Mouse (Mus musculus): Measurements from ENCODE around the gene Mmp9. TPM values are rescaled to one million over a fixed set of nuclear protein-coding genes. Genes with fewer than 3 reads are reported as not detected.

Gene Mmp9
- 1 to 10 TPM; 1.4 to 2.1 TPM for total RNA-seq (2021)
- 1.6 and 3.4 TPM in 2 replicates for polyA plus RNA-seq (2012; rRNA removed)
- long read RNA-seq, partial matches to known transcripts, result 0 of 4 reads
- long read RNA-seq, other reads (novel, unspliced or antisense), result 0 of 4 reads

- no peak for DNase-seq
These were observed at the start of gene Mmp9 for GRCm38 (mm10) chr2:164940140-164940830. TSS of gene Mmp9 (plus strand) at chr2:164940780.

GRCm38 (mm10) chr2:164891056-164891834 lies 49.3 kb upstream of the Mmp9 start:
- DNase-seq, result no peak

DNA sequence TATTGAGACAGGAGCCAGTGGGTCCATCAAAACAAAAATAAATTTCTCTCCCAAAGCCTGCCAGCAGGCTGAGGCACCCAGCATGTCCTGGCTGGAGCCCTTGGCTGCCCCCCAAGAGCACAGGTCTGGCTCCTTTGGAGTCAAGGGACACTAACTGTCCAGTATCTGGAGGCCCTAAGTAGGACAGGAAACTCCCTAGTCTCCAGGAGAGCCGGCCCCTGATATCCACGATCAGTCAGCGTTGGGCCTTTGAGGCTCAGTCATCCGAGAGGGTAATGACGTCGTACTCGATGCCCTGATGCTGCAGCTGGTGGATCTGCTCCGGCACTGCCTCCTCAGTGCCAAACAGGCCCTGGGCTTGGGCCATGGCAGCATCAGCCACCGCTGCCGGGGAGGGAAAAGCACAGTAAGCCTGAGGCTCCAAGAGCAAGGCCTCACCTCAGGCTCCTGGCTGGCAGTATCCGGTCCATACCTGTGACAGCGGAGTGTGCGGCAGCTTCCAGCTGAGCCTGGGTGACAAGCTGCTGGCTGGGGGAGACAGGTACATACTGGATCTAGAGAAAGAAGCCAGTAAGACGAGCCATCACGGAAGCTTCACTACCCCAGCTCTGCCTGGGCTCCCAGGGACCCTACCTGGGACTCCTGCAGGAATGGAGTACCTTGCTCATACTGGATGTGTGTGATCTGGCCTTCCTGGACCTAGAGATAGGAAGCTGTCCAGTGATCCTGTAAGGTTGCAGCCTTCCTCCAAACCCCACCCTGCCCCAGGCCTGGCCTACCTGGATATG lies 48.5 kb upstream of the Mmp9 start:
- no peak for DNase-seq

DNA sequence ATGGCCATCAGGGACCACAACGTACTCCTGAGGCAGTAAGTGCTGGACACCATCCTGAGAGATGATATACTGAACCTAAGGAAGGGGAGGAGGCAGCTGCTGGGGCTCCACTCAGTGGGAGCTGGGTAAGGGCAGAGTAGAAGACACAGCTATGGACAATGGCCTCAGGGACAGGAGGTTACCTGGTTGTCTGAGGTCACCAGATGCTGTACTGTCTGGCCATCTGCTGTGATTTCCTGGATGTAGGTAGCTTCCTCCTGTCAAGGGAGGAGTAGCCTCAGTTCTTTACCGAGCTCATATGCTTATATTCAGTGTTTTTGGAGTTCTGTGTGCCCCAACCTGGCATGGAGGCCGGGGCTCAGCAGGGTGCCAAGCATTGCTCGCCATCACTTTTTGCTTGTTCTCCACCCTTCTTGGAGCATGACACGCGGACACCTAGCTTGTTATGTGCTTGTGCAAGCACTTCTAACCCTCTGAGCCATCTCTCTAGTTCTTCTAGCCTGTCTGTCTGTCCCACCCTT lies 47.8 kb upstream of the Mmp9 start:
- no peak for DNase-seq

DNA sequence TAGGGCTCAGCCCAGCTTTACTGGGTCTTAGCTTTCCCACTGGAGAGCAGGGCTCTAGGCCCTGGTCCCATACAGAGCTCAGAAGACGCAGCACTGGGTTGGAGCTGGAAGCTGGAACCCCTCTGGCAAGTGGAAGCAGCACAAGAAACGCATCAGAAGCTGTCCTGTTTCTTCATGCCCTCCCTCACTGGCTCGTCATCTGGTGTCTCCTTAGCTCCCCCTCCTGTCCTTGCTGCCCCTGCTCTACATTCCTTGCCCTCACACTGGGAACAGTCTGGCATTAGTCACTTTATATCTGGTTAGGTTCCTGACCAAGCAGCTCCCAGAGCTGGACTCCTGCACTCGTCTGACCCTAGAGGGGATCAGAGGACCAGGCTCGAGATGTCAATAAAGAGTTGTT lies 46.5 kb upstream of the Mmp9 start:
- peak; percentile 59 for DNase-seq

DNA sequence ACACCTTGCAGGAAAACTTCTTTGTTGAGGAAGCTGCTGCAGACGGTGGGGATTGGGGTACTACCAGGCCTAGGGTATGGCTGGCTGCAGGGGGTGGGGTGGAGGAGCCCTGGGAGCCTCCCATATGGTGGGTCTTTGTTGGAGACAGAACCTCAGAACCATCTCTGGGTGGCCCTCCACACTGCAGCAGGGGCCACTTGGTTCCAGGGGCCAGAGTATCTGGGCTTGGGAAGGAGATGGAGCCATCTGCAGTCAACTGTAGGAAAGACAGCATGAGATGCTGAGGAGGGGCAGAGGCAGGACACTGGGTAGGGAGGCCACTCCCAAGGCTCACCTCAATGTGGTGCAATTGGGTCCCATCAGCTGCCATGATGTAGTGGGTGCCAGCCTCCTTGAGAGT lies 45.9 kb upstream of the Mmp9 start:
- DNase-seq, result no peak

GRCm38 (mm10) chr2:164895885-164896284 lies 44.7 kb upstream of the Mmp9 start:
- no peak for DNase-seq

- no peak for DNase-seq
These were observed 42.6 kb upstream of the Mmp9 start for GRCm38 (mm10) chr2:164898008-164898407.

GRCm38 (mm10) chr2:164899034-164899433 lies 41.5 kb upstream of the Mmp9 start:
- DNase-seq, result no peak

DNA sequence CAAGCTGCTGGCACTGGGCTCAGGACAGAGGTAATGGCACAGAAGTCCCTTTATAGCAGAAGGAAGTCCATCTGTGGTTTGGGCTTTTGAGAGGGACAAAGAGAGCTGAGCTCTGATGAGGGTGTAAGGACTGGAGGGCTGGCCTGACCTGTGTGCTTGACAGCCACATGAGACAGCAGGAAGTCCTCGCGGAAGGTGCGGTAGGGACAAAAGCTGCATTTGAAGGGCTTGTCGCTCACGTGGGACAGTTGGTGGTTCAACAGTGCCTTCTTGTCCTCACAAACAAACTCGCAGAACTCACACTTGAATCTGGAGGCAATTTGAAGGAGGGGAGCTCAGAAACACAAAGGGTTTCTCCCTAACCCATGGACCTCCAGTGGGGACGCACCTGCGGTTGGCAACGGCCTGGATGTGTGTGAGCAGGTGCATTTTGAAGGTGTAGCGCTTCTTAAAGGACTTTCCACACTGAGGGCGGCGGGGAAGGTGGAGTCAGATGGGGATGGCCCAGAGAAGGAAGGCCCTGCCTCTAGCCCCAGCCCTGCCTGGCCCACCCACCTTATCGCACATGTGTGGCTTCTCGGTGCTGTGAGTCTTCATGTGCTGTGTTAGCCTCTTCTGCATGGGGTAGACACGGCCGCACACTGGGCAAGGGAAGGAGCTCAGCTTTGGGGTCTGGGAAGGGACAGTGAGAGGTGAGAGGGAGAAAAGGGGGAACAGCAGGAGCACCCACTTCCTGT lies 40.7 kb upstream of the Mmp9 start:
- no peak for DNase-seq

DNA sequence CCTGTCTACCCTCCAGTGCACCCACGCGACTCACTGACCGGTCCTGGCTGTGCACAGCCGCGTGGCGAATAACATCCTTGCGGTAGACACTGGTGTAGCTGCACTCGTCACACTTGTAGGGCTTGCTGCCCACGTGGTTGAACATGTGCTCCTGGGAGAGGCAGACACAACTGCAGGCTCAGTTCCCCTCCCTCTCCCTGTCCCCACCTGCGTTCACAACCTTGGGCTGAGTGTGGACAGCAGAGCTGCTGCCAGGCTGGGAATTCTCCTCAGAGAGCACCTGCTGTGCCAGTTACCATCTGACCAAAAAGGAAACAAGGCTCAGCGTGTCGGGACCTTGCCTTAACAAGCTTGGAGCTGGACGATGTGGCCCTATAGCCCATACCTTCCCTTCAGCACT lies 39.2 kb upstream of the Mmp9 start:
- DNase-seq, result no peak

DNA sequence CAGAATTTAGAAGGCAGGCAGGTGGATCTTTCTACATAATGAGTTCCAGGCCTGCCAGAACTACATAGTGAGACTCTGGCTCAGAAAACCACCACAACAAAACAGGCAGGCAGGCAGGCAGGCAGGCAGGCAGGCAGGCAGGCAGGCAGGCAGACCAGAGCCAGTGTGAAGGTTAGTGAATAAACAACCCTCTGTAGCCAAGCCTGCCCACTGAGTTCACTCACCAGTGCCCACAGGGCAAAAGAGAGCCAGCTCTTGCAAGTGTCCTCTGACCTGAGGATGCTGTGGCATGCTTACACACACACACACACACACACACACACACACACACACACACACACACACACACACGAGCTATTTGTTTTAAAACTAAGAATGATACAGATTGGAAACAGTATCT lies 37.1 kb upstream of the Mmp9 start:
- DNase-seq, result no peak

DNA sequence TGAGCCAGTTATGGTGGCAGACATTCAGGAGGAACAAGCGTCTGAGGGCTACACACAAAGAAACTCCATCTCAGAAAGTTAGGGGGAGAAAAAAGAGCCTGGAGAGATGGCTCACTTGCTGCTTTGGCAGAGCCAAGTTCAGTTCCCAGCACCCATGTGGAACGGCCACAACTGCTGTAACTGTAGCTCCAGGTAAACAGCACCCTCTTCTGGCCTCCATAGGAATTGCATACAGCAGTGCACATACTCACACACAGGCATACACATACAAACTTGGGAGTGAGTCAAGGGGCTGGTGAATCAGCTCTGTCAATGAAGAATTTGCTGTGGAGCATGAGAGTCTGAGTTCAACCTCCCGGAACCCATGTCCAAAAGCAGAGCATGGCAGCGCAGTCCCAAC lies 34.5 kb upstream of the Mmp9 start:
- no peak for DNase-seq

GRCm38 (mm10) chr2:164907511-164907910 lies 33.1 kb upstream of the Mmp9 start:
- no peak for DNase-seq

GRCm38 (mm10) chr2:164908011-164908410 lies 32.6 kb upstream of the Mmp9 start:
- no peak for DNase-seq

GRCm38 (mm10) chr2:164909100-164909499 lies 31.5 kb upstream of the Mmp9 start:
- no peak for DNase-seq

GRCm38 (mm10) chr2:164909542-164909941 lies 31.0 kb upstream of the Mmp9 start:
- no peak for DNase-seq

GRCm38 (mm10) chr2:164910360-164911061 lies 30.1 kb upstream of the Mmp9 start:
- no peak for DNase-seq

DNA sequence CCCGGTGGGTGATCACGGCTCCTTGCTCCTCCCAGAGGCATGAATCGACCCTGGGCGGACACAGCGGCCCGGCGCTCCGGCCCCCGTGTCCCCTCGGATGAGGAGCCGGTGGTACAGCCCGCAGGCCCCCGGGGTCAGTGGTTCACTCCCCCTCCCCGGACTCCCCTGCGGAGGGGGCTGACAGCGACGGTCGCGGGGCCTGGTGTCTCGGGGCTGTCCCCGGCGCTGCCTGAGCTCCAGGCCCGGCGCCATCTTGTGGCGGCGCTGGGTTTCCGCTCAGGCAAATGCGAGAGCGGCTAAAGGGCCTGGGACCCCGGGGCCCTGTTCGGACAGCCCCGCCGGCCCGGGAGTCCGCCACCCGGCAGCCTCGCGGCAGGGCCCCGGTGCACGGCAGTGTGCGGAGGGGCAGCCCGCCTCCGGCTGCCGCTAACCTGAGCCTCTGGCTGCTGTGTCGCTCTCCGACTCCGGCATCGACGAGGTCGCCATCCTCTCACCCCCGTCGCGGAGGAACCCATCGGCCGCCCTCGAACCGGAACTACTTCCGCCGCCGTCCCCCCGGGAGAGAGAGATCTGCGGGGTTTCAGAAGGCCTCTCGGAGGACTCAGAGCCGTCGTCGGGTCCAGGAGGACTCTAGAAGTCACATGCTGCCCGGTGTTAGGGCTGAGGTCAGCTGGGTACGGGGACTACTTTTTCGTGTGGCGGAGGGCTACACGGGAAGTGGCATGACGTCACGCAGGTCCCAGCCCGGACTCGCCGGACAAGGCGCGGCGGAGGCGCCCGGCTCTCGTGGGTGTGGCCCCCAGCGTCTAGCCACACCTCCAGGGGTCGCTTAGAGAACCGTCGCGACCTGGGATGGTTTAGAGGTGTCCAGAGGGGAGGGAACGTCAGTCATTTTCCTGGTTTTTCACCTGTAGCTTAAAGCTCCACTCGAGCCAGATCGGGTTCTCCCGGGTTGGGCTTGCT lies 29.2 kb upstream of the Mmp9 start, which contains the start of gene Zfp335:
Zfp335 (minus strand) TSS at position 672 of the 963 bp plus-strand sequence.
- peak; percentile 96 for DNase-seq

- peak; percentile 78 for DNase-seq
These were observed 28.4 kb upstream of the Mmp9 start for GRCm38 (mm10) chr2:164912151-164912550.

All from adrenal gland, adult 2 months (tissue).